Mouse (Mus musculus) left cerebral cortex, adult 6 months (tissue): ENCODE data around the gene Grpr. TPM values are rescaled to one million over a fixed set of nuclear protein-coding genes. Genes with fewer than 3 reads are reported as not detected.

Source experiments
- long read RNA-seq, 2 experiments: library from polyadenylated mRNA; unstranded; transcript quantifications; one replicate each; pipeline ENCODE4 v2.0.0; 2019 to 2020
- polyA plus RNA-seq: library from polyadenylated mRNA; unstranded; fragments of <200 nt; fragmentation: Nextera tagmentation; gene quantifications from 2 replicates; pipeline ENCODE4 v1.2.3, GENCODE M21; 2021

Grpr gene
- polyA plus RNA-seq, result 0.33 and 0.70 TPM in 2 replicates
- long read RNA-seq, experiment 1, result 0 reads
- long read RNA-seq, experiment 2, partial matches to known transcripts, result 0 of 2 reads
- long read RNA-seq, experiment 2, other reads (novel, unspliced or antisense), result 1 of 2 reads

DNA sequence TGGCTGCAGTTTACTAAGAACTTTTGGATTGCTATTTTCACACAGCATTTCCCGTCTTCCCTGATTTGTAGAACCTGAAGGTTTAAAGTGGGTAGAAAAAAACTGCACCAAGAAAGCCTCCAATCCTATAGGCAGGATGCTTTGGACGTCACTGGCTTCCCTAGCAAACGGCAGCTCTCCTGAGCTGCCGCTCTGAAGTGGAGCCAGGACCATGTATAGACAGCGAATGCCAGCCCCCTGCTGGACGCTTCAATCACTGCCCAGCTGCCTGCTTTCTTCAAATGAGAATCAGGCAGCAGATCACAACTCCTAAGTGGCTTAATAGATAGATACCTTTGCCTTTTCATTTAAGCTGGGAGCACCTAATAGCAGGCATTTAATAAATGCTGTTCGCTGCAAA, at the start of gene Grpr:
Grpr (minus strand) TSS at position 12 of the 400 bp plus-strand sequence.

Other genes starting within 250 kb of the Grpr start
- gene Rnf138rt1, start 211.7 kb upstream of the Grpr start, polyA plus RNA-seq, result 0.77 and 0.78 TPM in 2 replicates